Mouse (Mus musculus): ENCODE measurements around the gene Tnxb. TPM values are rescaled to one million over a fixed set of nuclear protein-coding genes. Genes with fewer than 3 reads are reported as not detected.
"Not testable (repeated sequence)": the region's sequence is repeated elsewhere in the genome, so short reads cannot be mapped to it uniquely, and the experiment has no call there.

Tnxb gene
- polyA plus RNA-seq, 1 experiment from 2014 or later = 0.05 TPM

GRCm38 (mm10) chr17:34729779-34730553, 59.6 kb downstream of the Tnxb start:
- not testable (repeated sequence) for H3K9ac ChIP-seq; H3K9me3 ChIP-seq (replicated peaks); H3K4me3 ChIP-seq; H3K36me3 ChIP-seq (ENCODE audit: poor library complexity, severe bottlenecking); H3K27ac ChIP-seq; H3K27me3 ChIP-seq; H3K4me2 ChIP-seq; H3K4me1 ChIP-seq; ATAC-seq
- WGBS = 90% methylated on average over 12 of the region's 12 CpGs

GRCm38 (mm10) chr17:34737466-34737865, 67.1 kb downstream of the Tnxb start:
- ATAC-seq; H3K4me2 ChIP-seq; H3K36me3 ChIP-seq (ENCODE audit: poor library complexity, severe bottlenecking); H3K4me1 ChIP-seq; H3K9me3 ChIP-seq (replicated peaks); H3K4me3 ChIP-seq; H3K27me3 ChIP-seq; H3K27ac ChIP-seq; H3K9ac ChIP-seq: not testable (repeated sequence)
- 87% methylated on average over 5 of the region's 5 CpGs for WGBS

DNA sequence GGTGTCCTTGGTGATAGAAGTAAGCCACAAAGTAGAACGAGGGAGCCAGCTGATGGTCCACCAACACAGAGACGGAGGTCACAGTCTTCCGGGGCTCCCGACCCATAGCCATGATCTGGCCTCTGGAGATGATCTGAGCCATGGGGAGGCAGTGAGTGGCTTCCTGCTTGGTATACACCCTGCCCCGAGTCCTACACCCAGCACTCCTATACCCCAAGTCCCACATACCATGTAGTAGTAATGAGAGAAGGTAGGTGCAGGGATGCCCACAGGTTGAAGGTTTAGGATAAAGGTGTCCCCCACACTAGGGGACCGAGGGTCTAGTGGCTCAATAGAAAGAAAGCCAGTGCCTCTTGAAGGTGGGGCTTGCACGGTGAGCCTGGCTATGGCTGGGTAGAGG, 69.4 kb downstream of the Tnxb start:
- not testable (repeated sequence) for H3K4me2 ChIP-seq; ATAC-seq; H3K27me3 ChIP-seq; H3K9me3 ChIP-seq (replicated peaks); H3K36me3 ChIP-seq (ENCODE audit: poor library complexity, severe bottlenecking); H3K4me3 ChIP-seq; H3K27ac ChIP-seq; H3K4me1 ChIP-seq; H3K9ac ChIP-seq
- 89% methylated on average over 7 of the region's 7 CpGs for WGBS

GRCm38 (mm10) chr17:34740280-34740679, 69.9 kb downstream of the Tnxb start:
- Histone ChIP-seq H3K27me3 (no peaks in the 10 kb centered on the region), H3K4me1 (no peaks in the 10 kb centered on the region), H3K9me3 (replicated peaks) (no peaks in the 10 kb centered on the region), H3K36me3 (ENCODE audit: poor library complexity, severe bottlenecking) (no peaks in the 10 kb centered on the region), H3K4me2 (no peak overlapping the region), H3K4me3 (no peak overlapping the region), H3K27ac (no peak overlapping the region), H3K9ac (no peak overlapping the region)
- ATAC-seq = no peak
- WGBS = 78% methylated on average over 4 of the region's 4 CpGs

GRCm38 (mm10) chr17:34743719-34744118, 73.4 kb downstream of the Tnxb start, which contains the start of gene C4b:
TSS of gene C4b (minus strand) at chr17:34743882.
- H3K4me1 ChIP-seq = no peaks in the 10 kb centered on the region
- H3K36me3 ChIP-seq (ENCODE audit: poor library complexity, severe bottlenecking) = no peaks in the 10 kb centered on the region
- no peaks in the 10 kb centered on the region for H3K27me3 ChIP-seq
- H3K27ac ChIP-seq = no peak within 1 kb of the TSS
- H3K9ac ChIP-seq = no peak within 1 kb of the TSS
- no peak within 1 kb of the TSS for H3K4me3 ChIP-seq
- peaks cover under 1% of the 10 kb centered on the region for H3K9me3 ChIP-seq (replicated peaks)
- 95% methylated on average over 7 of the region's 7 CpGs for WGBS
- no peak for ATAC-seq
- no peak within 1 kb of the TSS for H3K4me2 ChIP-seq

GRCm38 (mm10) chr17:34744206-34744605, 73.9 kb downstream of the Tnxb start:
- WGBS = 86% methylated on average over 6 of the region's 6 CpGs

DNA sequence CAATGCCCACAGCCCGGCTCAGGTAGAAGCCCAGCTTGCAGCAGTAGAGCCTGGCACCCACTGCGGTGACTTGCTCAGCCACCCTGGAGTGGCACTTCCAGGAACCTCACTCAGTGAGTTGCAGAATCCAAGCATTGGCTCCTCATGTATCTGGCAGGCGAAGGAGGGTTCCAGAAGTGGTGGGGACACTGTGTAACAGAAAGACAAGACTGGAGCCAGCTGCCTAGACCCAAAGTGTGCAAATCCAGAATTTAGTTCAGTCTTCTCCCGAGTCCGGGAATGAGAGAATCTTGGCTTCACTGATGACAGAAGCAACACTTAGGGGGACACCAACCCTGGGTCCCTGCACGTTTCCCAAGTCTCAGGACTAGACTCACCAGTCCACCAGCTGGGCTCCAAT, 74.3 kb downstream of the Tnxb start:
- H3K9me3 ChIP-seq (replicated peaks); H3K4me2 ChIP-seq; H3K36me3 ChIP-seq (ENCODE audit: poor library complexity, severe bottlenecking); ATAC-seq; H3K27ac ChIP-seq; H3K27me3 ChIP-seq; H3K4me1 ChIP-seq; H3K4me3 ChIP-seq; H3K9ac ChIP-seq: not testable (repeated sequence)
- 87% methylated on average over 6 of the region's 6 CpGs for WGBS

More at GRCm38 (mm10) chr17:34744206-34744605, 73.9 kb downstream of the Tnxb start:
- no peaks in the 10 kb centered on the region for H3K4me1 ChIP-seq
- H3K27ac ChIP-seq = no peak overlapping the region
- H3K4me2 ChIP-seq = no peak overlapping the region
- H3K9ac ChIP-seq = no peak overlapping the region
- ATAC-seq = no peak
- H3K27me3 ChIP-seq = no peaks in the 10 kb centered on the region
- H3K4me3 ChIP-seq = no peak overlapping the region
- no peaks in the 10 kb centered on the region for H3K36me3 ChIP-seq (ENCODE audit: poor library complexity, severe bottlenecking)
- H3K9me3 ChIP-seq (replicated peaks) = peaks cover 6% of the 10 kb centered on the region

DNA sequence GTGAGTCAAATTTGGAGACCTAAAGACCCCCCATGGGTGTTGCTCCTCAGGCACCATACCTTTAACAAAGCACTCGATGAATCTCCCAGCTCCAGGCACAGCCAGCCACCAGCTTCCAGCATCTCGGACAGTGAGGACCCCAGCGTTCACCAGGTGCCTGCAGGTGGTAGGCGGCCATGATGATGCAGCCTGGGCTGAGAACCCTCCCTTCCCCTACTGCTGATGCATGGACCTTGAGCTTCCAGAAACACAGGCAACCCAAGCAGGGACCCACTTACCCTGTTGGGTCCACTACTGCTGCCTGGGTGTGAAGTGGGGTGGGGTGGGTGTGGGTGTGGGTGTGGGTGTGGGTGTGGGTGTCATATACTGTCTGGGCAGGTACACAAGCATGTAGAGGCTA, 74.8 kb downstream of the Tnxb start:
- not testable (repeated sequence) for H3K27ac ChIP-seq; H3K9me3 ChIP-seq (replicated peaks); H3K4me3 ChIP-seq; H3K27me3 ChIP-seq; H3K36me3 ChIP-seq (ENCODE audit: poor library complexity, severe bottlenecking); ATAC-seq; H3K4me1 ChIP-seq; H3K4me2 ChIP-seq; H3K9ac ChIP-seq
- 91% methylated on average over 4 of the region's 4 CpGs for WGBS

GRCm38 (mm10) chr17:34746531-34746930, 76.2 kb downstream of the Tnxb start:
- H3K36me3 ChIP-seq (ENCODE audit: poor library complexity, severe bottlenecking) = no peaks in the 10 kb centered on the region
- 88% methylated on average over 5 of the region's 5 CpGs for WGBS

DNA sequence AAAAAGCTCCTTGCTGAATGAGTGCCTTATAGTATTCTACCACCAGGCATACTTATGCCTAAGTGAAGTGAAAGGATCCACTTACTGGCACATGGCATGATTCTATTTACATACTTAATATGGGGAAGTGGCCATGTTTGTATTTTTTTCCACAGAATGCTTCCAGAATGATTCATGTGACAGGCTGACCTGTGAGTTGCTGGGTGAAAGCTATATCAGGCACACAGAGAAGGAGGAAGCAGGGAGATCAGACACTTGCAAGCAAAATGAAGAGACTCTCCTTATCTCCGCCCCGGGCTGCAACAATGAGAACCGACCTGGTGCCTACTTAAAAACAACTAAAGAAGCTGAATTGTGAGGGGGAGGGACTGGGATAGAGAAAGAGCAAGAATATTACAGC, 91.1 kb downstream of the Tnxb start:
- H3K27ac ChIP-seq = no peak overlapping the region
- no peak overlapping the region for H3K9ac ChIP-seq
- no peak for ATAC-seq
- H3K27me3 ChIP-seq = no peaks in the 10 kb centered on the region
- no peaks in the 10 kb centered on the region for H3K9me3 ChIP-seq (replicated peaks)
- 69% methylated on average over 3 of the region's 3 CpGs for WGBS
- no peak overlapping the region for H3K4me3 ChIP-seq
- no peaks in the 10 kb centered on the region for H3K36me3 ChIP-seq (ENCODE audit: poor library complexity, severe bottlenecking)
- H3K4me1 ChIP-seq = no peaks in the 10 kb centered on the region
- H3K4me2 ChIP-seq = no peak overlapping the region

More at GRCm38 (mm10) chr17:34746531-34746930, 76.2 kb downstream of the Tnxb start:
- Histone ChIP-seq H3K9ac (no peak overlapping the region), H3K4me2 (no peak overlapping the region), H3K4me3 (no peak overlapping the region), H3K9me3 (replicated peaks) (peaks cover 10% of the 10 kb centered on the region), H3K4me1 (no peaks in the 10 kb centered on the region), H3K27ac (no peak overlapping the region), H3K27me3 (no peaks in the 10 kb centered on the region)
- no peak for ATAC-seq

Other genes starting within 250 kb of the Tnxb start
- gene Btnl4, start 193.2 kb upstream of the Tnxb start, polyA plus RNA-seq (2015; fragmentation: Nextera tagmentation; extraction: Ambion mirVana) = not detected in 2 replicates
- not detected in 2 replicates for gene Btnl6, start 153.2 kb upstream of the Tnxb start, polyA plus RNA-seq (2015; fragmentation: Nextera tagmentation; extraction: Ambion mirVana)
- gene Notch4, start 106.3 kb upstream of the Tnxb start, polyA plus RNA-seq (2015; fragmentation: Nextera tagmentation; extraction: Ambion mirVana) = 4.6 and 7.7 TPM in 2 replicates
- 2.4 and 3.0 TPM in 2 replicates for gene Gpsm3, start 80.7 kb upstream of the Tnxb start, polyA plus RNA-seq (2015; fragmentation: Nextera tagmentation; extraction: Ambion mirVana)
- 10.2 and 10.5 TPM in 2 replicates for gene Pbx2, start 79.3 kb upstream of the Tnxb start, polyA plus RNA-seq (2015; fragmentation: Nextera tagmentation; extraction: Ambion mirVana)
- 2.3 and 2.5 TPM in 2 replicates for gene Ager, start 72.7 kb upstream of the Tnxb start, polyA plus RNA-seq (2015; fragmentation: Nextera tagmentation; extraction: Ambion mirVana)
- 302 TPM in 2 replicates for gene Rnf5, start 66.8 kb upstream of the Tnxb start, polyA plus RNA-seq (2015; fragmentation: Nextera tagmentation; extraction: Ambion mirVana)
- 74.4 and 77.6 TPM in 2 replicates for gene Agpat1, start 66.3 kb upstream of the Tnxb start, polyA plus RNA-seq (2015; fragmentation: Nextera tagmentation; extraction: Ambion mirVana)
- 4.7 and 5.9 TPM in 2 replicates for gene Egfl8, start 54.6 kb upstream of the Tnxb start, polyA plus RNA-seq (2015; fragmentation: Nextera tagmentation; extraction: Ambion mirVana)
- gene Ppt2, start 42.0 kb upstream of the Tnxb start, polyA plus RNA-seq (2015; fragmentation: Nextera tagmentation; extraction: Ambion mirVana) = 15.9 and 19.7 TPM in 2 replicates
- 2.8 and 6.0 TPM in 2 replicates for gene Prrt1, start 41.0 kb upstream of the Tnxb start, polyA plus RNA-seq (2015; fragmentation: Nextera tagmentation; extraction: Ambion mirVana)
- 14.7 and 16.1 TPM in 2 replicates for gene Fkbpl, start 25.8 kb upstream of the Tnxb start, polyA plus RNA-seq (2015; fragmentation: Nextera tagmentation; extraction: Ambion mirVana)
- 95.9 and 105 TPM in 2 replicates for gene Atf6b, start 23.4 kb upstream of the Tnxb start, polyA plus RNA-seq (2015; fragmentation: Nextera tagmentation; extraction: Ambion mirVana)
- not detected in 2 replicates for gene C4b, start 73.3 kb downstream of the Tnxb start, polyA plus RNA-seq (2015; fragmentation: Nextera tagmentation; extraction: Ambion mirVana)
- gene Cyp21a1, start 134.0 kb downstream of the Tnxb start, polyA plus RNA-seq (2015; fragmentation: Nextera tagmentation; extraction: Ambion mirVana) = not detected in 2 replicates
- gene Stk19, start 166.4 kb downstream of the Tnxb start, polyA plus RNA-seq (2015; fragmentation: Nextera tagmentation; extraction: Ambion mirVana) = 36.6 and 40.0 TPM in 2 replicates
- 68.6 and 75.7 TPM in 2 replicates for gene Dxo, start 166.5 kb downstream of the Tnxb start, polyA plus RNA-seq (2015; fragmentation: Nextera tagmentation; extraction: Ambion mirVana)
- gene Skiv2l, start 179.7 kb downstream of the Tnxb start, polyA plus RNA-seq (2015; fragmentation: Nextera tagmentation; extraction: Ambion mirVana) = 50.1 and 57.9 TPM in 2 replicates
- 106 and 109 TPM in 2 replicates for gene Nelfe, start 179.9 kb downstream of the Tnxb start, polyA plus RNA-seq (2015; fragmentation: Nextera tagmentation; extraction: Ambion mirVana)
- 1.9 and 2.0 TPM in 2 replicates for gene Cfb, start 192.0 kb downstream of the Tnxb start, polyA plus RNA-seq (2015; fragmentation: Nextera tagmentation; extraction: Ambion mirVana)
- 7.8 and 9.7 TPM in 2 replicates for gene Zbtb12, start 208.9 kb downstream of the Tnxb start, polyA plus RNA-seq (2015; fragmentation: Nextera tagmentation; extraction: Ambion mirVana)
- gene Gm20547, start 211.5 kb downstream of the Tnxb start, polyA plus RNA-seq (2015; fragmentation: Nextera tagmentation; extraction: Ambion mirVana) = not detected in 2 replicates
- gene C2, start 227.7 kb downstream of the Tnxb start, polyA plus RNA-seq (2015; fragmentation: Nextera tagmentation; extraction: Ambion mirVana) = 0.74 and 1.4 TPM in 2 replicates
- 97.9 and 107 TPM in 2 replicates for gene Ehmt2, start 227.9 kb downstream of the Tnxb start, polyA plus RNA-seq (2015; fragmentation: Nextera tagmentation; extraction: Ambion mirVana)
- not detected in 2 replicates for gene Slc44a4, start 243.9 kb downstream of the Tnxb start, polyA plus RNA-seq (2015; fragmentation: Nextera tagmentation; extraction: Ambion mirVana)